24 mouse cellular contexts compared by ENCODE assay signal in the genomic region with DNA sequence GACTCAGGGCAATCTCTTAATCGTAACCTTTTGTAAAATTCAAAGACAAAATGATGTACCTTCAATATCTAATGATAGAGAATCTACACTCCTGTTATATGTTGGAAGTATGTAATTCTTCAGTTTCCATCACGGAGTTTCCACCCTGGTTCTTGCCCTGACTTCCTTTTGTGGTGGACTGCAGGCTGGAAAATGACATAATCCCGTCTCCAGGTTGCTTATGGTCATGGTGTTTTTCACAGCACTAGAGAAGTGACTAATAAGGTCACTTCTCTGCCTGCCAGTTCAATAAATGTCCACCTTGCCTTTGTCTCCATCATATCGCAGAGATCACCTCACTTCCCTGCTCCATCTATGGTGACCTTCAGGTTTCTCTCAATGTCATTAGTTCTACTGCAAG. TPM values are rescaled to one million over a fixed set of nuclear protein-coding genes. Genes with fewer than 3 reads are reported as not detected.
DNase-seq lines count a peak whose midpoint lies in the region; ATAC-seq and TF ChIP-seq lines count a peak whose summit lies in the region.
"Had no signal": no experiment of that assay in that cellular context is flagged by ENCODE, and none has a peak within 500 bp of the region (broad histone marks: within the 10 kb centered on the region; RNA-seq: fewer than 3 reads in every experiment).

No protein-coding gene starts in this region.

- peak; percentile 55 for TF ChIP-seq EP300 in CH12.LX (IDR thresholded peaks at IDR 0.05; ENCODE audit: low read length)

- H3K27me3 ChIP-seq in CH12.LX (replicated peaks), result no peaks in the 10 kb centered on the region
- no peaks in the 10 kb centered on the region for H3K27me3 ChIP-seq in midbrain, embryonic 13.5 days
- H3K27me3 ChIP-seq: embryonic facial prominence, embryonic 12.5 days; forebrain, embryonic 13.5 days; forebrain, embryonic 15.5 days; Patski had no signal

- TF ChIP-seq RAD21 in CH12.LX (IDR thresholded peaks at IDR 0.05; ENCODE audit: low read depth, low read length), result no peak

- in situ Hi-C loops in CH12.LX (cut with MboI; ENCODE audit: low pct_ligation_motif_present, low pct_unique_long_range_greater_than_20kb, low sequenced_read_pairs), result no loop called here

- peaks cover 46 to 69% of the 10 kb centered on the region in 2 experiments for H3K36me3 ChIP-seq in CH12.LX (replicated peaks in 1 of 2; ENCODE audit: control insufficient read depth in 1 of 2, insufficient read depth in 1 of 2, low read length in 1 of 2)
- H3K36me3 ChIP-seq in midbrain, embryonic 13.5 days, result no peaks in the 10 kb centered on the region
- H3K36me3 ChIP-seq: embryonic facial prominence, embryonic 10.5 days; embryonic facial prominence, embryonic 12.5 days; forebrain, embryonic 15.5 days; G1E had no signal

- H3K4me2 ChIP-seq in CH12.LX (ENCODE audit: insufficient read depth, low read depth, poor library complexity, severe bottlenecking), result no peak overlapping the region
- no peak overlapping the region for H3K4me2 ChIP-seq in midbrain, embryonic 13.5 days (replicated peaks)
- H3K4me2 ChIP-seq: embryonic facial prominence, embryonic 12.5 days; forebrain, embryonic 13.5 days; forebrain, embryonic 15.5 days had no signal

- no peak for TF ChIP-seq CTCF in CH12.LX (conservative IDR thresholded peaks at IDR 0.05 in 1 of 2, IDR thresholded peaks at IDR 0.05 in 1 of 2; ENCODE audit: low read depth in 2 of 2, low read length in 2 of 2)

- peaks cover 28 to 80% of the 10 kb centered on the region in 2 experiments for H3K4me1 ChIP-seq in CH12.LX (ENCODE audit: control insufficient read depth in 1 of 2, insufficient read depth in 2 of 2)
- H3K4me1 ChIP-seq in midbrain, embryonic 13.5 days (replicated peaks), result 0 out of 2 replicates have a peak, but pooled peaks cover 4% of the 10 kb centered on the region
- H3K4me1 ChIP-seq: embryonic facial prominence, embryonic 12.5 days; forebrain, embryonic 13.5 days; forebrain, embryonic 15.5 days had no signal

- no peaks in the 10 kb centered on the region for H3K9me3 ChIP-seq in CH12.LX (replicated peaks; ENCODE audit: low read length)
- no peaks in the 10 kb centered on the region for H3K9me3 ChIP-seq in midbrain, embryonic 13.5 days
- H3K9me3 ChIP-seq: embryonic facial prominence, embryonic 10.5 days; embryonic facial prominence, embryonic 12.5 days; forebrain, embryonic 13.5 days; forebrain, embryonic 15.5 days had no signal

- H3K79me2 ChIP-seq in CH12.LX (replicated peaks; ENCODE audit: control insufficient read depth, extremely low read depth, insufficient read depth, poor library complexity, severe bottlenecking), result peaks cover 75% of the 10 kb centered on the region

- dilution Hi-C loops in CH12.LX (cut with MboI; ENCODE audit: extremely low pct_ligation_motif_present, extremely low pct_unique_long_range_greater_than_20kb, low sequenced_read_pairs), result no loop called here

- DNase-seq in CH12.LX (ENCODE audit: extremely low read depth), result no peak
- no peak for DNase-seq in c-Kit-positive CD71-positive TER-119-positive erythroid progenitor cells, embryonic 14.5 days (ENCODE audit: low spot score)
- DNase-seq in neural tube, embryonic 10.5 days (ENCODE audit: extremely low spot score, low spot score), result no peak
- DNase-seq: adrenal gland, adult 8-10 months; adrenal gland, postnatal 14 days; adrenal gland, postnatal 36 days; cerebellum, adult 11 months; cerebellum, adult 18-20 months; cerebellum, adult 8-10 months; cerebellum, adult 9-11 months; cerebellum, postnatal 14 days; cerebellum, postnatal 36 days; forebrain, postnatal 0 days had no signal

- 77% methylated on average over 4 of the region's 4 CpGs for WGBS in midbrain, embryonic 13.5 days

- no peak overlapping the region for H3K4me3 ChIP-seq in CH12.LX (replicated peaks in 1 of 3; ENCODE audit: low read depth in 2 of 3, low read length in 2 of 3, poor library complexity in 1 of 3)
- H3K4me3 ChIP-seq in midbrain, embryonic 13.5 days (replicated peaks), result no peak overlapping the region
- H3K4me3 ChIP-seq: embryonic facial prominence, embryonic 10.5 days; embryonic facial prominence, embryonic 12.5 days; forebrain, embryonic 13.5 days; forebrain, embryonic 15.5 days had no signal

- TF ChIP-seq POLR2A in CH12.LX (IDR thresholded peaks at IDR 0.05; ENCODE audit: low read depth, low read length), result no peak

- peak overlapping the region; percentile 27; the same call in 1 of the 2 replicates for H3K9ac ChIP-seq in CH12.LX (ENCODE audit: insufficient read depth, low read depth)
- no peak overlapping the region for H3K9ac ChIP-seq in midbrain, embryonic 13.5 days (replicated peaks)
- H3K9ac ChIP-seq: embryonic facial prominence, embryonic 12.5 days; forebrain, embryonic 13.5 days; forebrain, embryonic 15.5 days; forebrain, postnatal 0 days had no signal

- peak overlapping the region; percentile 81 for H3K27ac ChIP-seq in CH12.LX (ENCODE audit: insufficient read depth, low read depth)
- no peak overlapping the region for H3K27ac ChIP-seq in midbrain, embryonic 13.5 days
- H3K27ac ChIP-seq: embryonic facial prominence, embryonic 10.5 days; embryonic facial prominence, embryonic 12.5 days; forebrain, embryonic 13.5 days; forebrain, embryonic 15.5 days had no signal

- ATAC-seq in common myeloid progenitor, adult 5-6 weeks (replicated peaks; ENCODE audit: low read depth, poor library complexity, severe bottlenecking), result 0 out of 2 replicates have a peak, but pooled peaks have one; percentile 15
- ATAC-seq in megakaryocyte, adult 5-6 weeks (ENCODE audit: poor library complexity, severe bottlenecking), result peak; percentile 57
- ATAC-seq in monocyte, adult 5-6 weeks (replicated peaks; ENCODE audit: insufficient number of reproducible peaks, low FRiP score, low TSS enrichment, poor library complexity, severe bottlenecking), result peak; percentile 32
- ATAC-seq in midbrain, embryonic 13.5 days, result no peak
- ATAC-seq: activated CD4-positive, CD25-positive, alpha-beta regulatory T cell, adult 4 months; forebrain, embryonic 13.5 days; forebrain, embryonic 15.5 days; forebrain, postnatal 0 days; Patski had no signal

TF ChIP-seq in CH12.LX, 34 proteins besides CTCF, POLR2A, EP300 and RAD21:
- TF ChIP-seq SIN3A (IDR thresholded peaks at IDR 0.05; ENCODE audit: low read length) (no peak), ETS1 (conservative IDR thresholded peaks at IDR 0.05; ENCODE audit: low read depth, low read length) (no peak), CHD2 (IDR thresholded peaks at IDR 0.05; ENCODE audit: low read length) (no peak), TCF12 (IDR thresholded peaks at IDR 0.05; ENCODE audit: low read depth, low read length) (no peak), UBTF (IDR thresholded peaks at IDR 0.05; ENCODE audit: low read depth, low read length) (no peak), ZNF384 (IDR thresholded peaks at IDR 0.05; ENCODE audit: low read depth, low read length) (no peak), JUND (conservative IDR thresholded peaks at IDR 0.05; ENCODE audit: low read depth, low read length) (no peak), ZC3H11A (IDR thresholded peaks at IDR 0.05; ENCODE audit: low read depth, low read length) (no peak), NRF1 (IDR thresholded peaks at IDR 0.05; ENCODE audit: low read depth, low read length) (no peak), SMC3 (IDR thresholded peaks at IDR 0.05; ENCODE audit: low read depth, low read length) (no peak)
TF ChIP-seq in CH12.LX: peak in this region for 0.

RNA-seq across cellular contexts. Expression of a gene that starts 22.2 kb away (rescaled TPM):
- total RNA-seq in CH12.LX (2012; rRNA removed), result 187 and 191 TPM in 2 replicates
- total RNA-seq in CH12.LX (2014; rRNA removed), result 211 and 215 TPM in 2 replicates
- 104 and 112 TPM in 2 replicates for polyA plus RNA-seq in CH12.LX (2012; ENCODE audit: insufficient read length, low read depth)
- total RNA-seq in common myeloid progenitor, adult 5-6 weeks (2017), result 58.4 and 66.4 TPM in 2 replicates
- total RNA-seq in megakaryocyte, adult 5-6 weeks (2015), result 60.6 and 67.8 TPM in 2 replicates
- 49.5 and 51.2 TPM in 2 replicates for total RNA-seq in megakaryocyte, adult 5-6 weeks (2017)
- 119 to 131 TPM (median 129 TPM) in 3 replicates for total RNA-seq in monocyte, adult 5-6 weeks (2017)
- 2.2 and 2.8 TPM in 2 replicates for polyA plus RNA-seq in midbrain, embryonic 13.5 days (2015; fragmentation: Nextera tagmentation; extraction: Ambion mirVana)
